10 mouse cellular contexts compared by ENCODE assay signal in genomic region chr13:37325504-37325903, GRCm38 (mm10). TPM values are rescaled to one million over a fixed set of nuclear protein-coding genes. Genes with fewer than 3 reads are reported as not detected.
DNase-seq lines count a peak whose midpoint lies in the region; ATAC-seq lines count a peak whose summit lies in the region.
"Had no signal": no experiment of that assay in that cellular context is flagged by ENCODE, and none has a peak within 500 bp of the region (broad histone marks: within the 10 kb centered on the region; RNA-seq: fewer than 3 reads in every experiment).

No protein-coding gene starts in this region.

- H3K4me3 ChIP-seq in liver, embryonic 12.5 days, result no peak overlapping the region
- H3K4me3 ChIP-seq: erythroblast, embryonic 14.5 days had no signal

- no peaks in the 10 kb centered on the region for H3K36me3 ChIP-seq in liver, embryonic 12.5 days

- no peak overlapping the region for H3K9ac ChIP-seq in liver, embryonic 12.5 days

- no peaks in the 10 kb centered on the region for H3K4me1 ChIP-seq in liver, embryonic 12.5 days

- intact Hi-C loops in heart, postnatal 14 days (cut with DNase I), result no loop called here
- intact Hi-C loops in left cerebral cortex, postnatal 25 days (cut with DNase I), result loop anchor here (5.0 kb wide), 1 partner anchor 1308 kb away; no protein-coding TSS in a partner anchor

- peak; percentile 54 for DNase-seq in liver
- DNase-seq in T-cell, adult 2 months (ENCODE audit: low spot score), result peak; percentile 60
- peak; percentile 78 to 82 for DNase-seq in cerebellum, postnatal 10 days
- DNase-seq in heart, postnatal 14 days, result peak; percentile 66 to 68
- peak; percentile 50 to 77 for DNase-seq in left cerebral cortex, postnatal 25 days (ENCODE audit: low spot score in 2 of 2)
- DNase-seq in urinary bladder, postnatal 25 days (ENCODE audit: low spot score), result peak; percentile 60

- H3K9me3 ChIP-seq in liver, embryonic 12.5 days (replicated peaks), result no peaks in the 10 kb centered on the region

- 66% methylated on average over 3 of the region's 3 CpGs for WGBS in liver, embryonic 12.5 days (ENCODE audit: insufficient replicate concordance)

- ATAC-seq in liver, embryonic 12.5 days, result no peak
- ATAC-seq in neutrophil, adult 5-6 weeks (ENCODE audit: extremely low read depth, insufficient number of reproducible peaks, low FRiP score, poor library complexity, severe bottlenecking), result peak; percentile 91

- H3K27me3 ChIP-seq in liver, embryonic 12.5 days (replicated peaks), result no peaks in the 10 kb centered on the region

- H3K4me2 ChIP-seq in liver, embryonic 12.5 days, result no peak overlapping the region

- no peak overlapping the region for H3K27ac ChIP-seq in liver, embryonic 12.5 days
- H3K27ac ChIP-seq: macrophage had no signal

RNA-seq across cellular contexts. Expression of gene Ly86, which starts 19.5 kb away (rescaled TPM):
- polyA plus RNA-seq in liver, embryonic 12.5 days (2016; fragmentation: Nextera tagmentation; extraction: Ambion mirVana), result 6.3 and 7.5 TPM in 2 replicates
- 1 to 10 TPM; 3.1 to 3.3 TPM for total RNA-seq in heart, postnatal 14 days (2021)
- 1 to 10 TPM; 7.7 to 9.3 TPM for total RNA-seq in left cerebral cortex, postnatal 25 days (2021)
- 193 and 216 TPM in 2 replicates for total RNA-seq in neutrophil, adult 5-6 weeks (2017)
- polyA plus RNA-seq: erythroblast, embryonic 14.5 days had no signal

Comparison
In these comparisons a context has a peak if more than half of its experiments do, and no peak if none do; other contexts are left out.
1. RNA of gene Ly86, which starts 19.5 kb away (total RNA-seq): 193 to 216 TPM in neutrophil, adult 5-6 weeks; 7.7 to 9.3 TPM in left cerebral cortex, postnatal 25 days and 3.1 to 3.3 TPM in heart, postnatal 14 days; every median in the first group is over 10 times any median in the second.
2. Peak in every context shown above with its lines, with median percentiles within 50 percentile points of each other: DNase-seq.